Mouse (Mus musculus) stomach, embryonic 16.5 days (tissue): ENCODE measurements at regions not wholly inside any gene's neighbourhood (a gene's known extent, or its start where the extent isn't known, plus 50 kb on each side); places are given as distances from the start of the nearest gene placed in this dataset.

ENCODE experiments used
- ATAC-seq: fragments of 200-750 bp; cut with Nextera tagmentation; 2 replicates; pipeline ENCODE4 v1.8.0; 2017; ENCODE audit warnings: moderate number of reproducible peaks, moderate TSS enrichment; ENCODE audit not compliant: insufficient read depth, low FRiP score
- H3K27ac ChIP-seq: fragments of 300-500 bp; sonication (generic); 2 replicates; pipeline ENCODE4 v1.5.1; 2014; ENCODE audit warnings: low read length
- H3K27me3 ChIP-seq: fragments of 300-500 bp; sonication (generic); 2 replicates; pipeline ENCODE4 v1.6.1; 2014; ENCODE audit warnings: low read length, control low read depth, mixed read lengths; ENCODE audit not compliant: control insufficient read depth, insufficient read depth
- H3K36me3 ChIP-seq: fragments of 300-500 bp; sonication (generic); 2 replicates; pipeline ENCODE4 v1.6.1; 2014; ENCODE audit warnings: low read length; ENCODE audit not compliant: control insufficient read depth, insufficient read depth
- H3K4me1 ChIP-seq: fragments of 300-500 bp; sonication (generic); 2 replicates; pipeline ENCODE4 v1.6.1; 2014; ENCODE audit warnings: low read length, control low read depth, mixed read lengths; ENCODE audit not compliant: control insufficient read depth, insufficient read depth
- H3K4me2 ChIP-seq: fragments of 300-500 bp; sonication (generic); 2 replicates; pipeline ENCODE4 v1.6.1; 2014; ENCODE audit warnings: low read depth, low read length, mixed read lengths
- H3K4me3 ChIP-seq: fragments of 300-500 bp; sonication (generic); replicated peaks from 2 replicates; pipeline ENCODE4 v1.5.1; 2014; ENCODE audit warnings: mild to moderate bottlenecking, low read length
- H3K9ac ChIP-seq: fragments of 300-500 bp; sonication (generic); 2 replicates; pipeline ENCODE4 v1.6.1; 2014; ENCODE audit warnings: low read length
- H3K9me3 ChIP-seq: fragments of 300-500 bp; sonication (generic); replicated peaks from 2 replicates; pipeline ENCODE4 v1.6.1; 2016; ENCODE audit warnings: low read length, control low read depth; ENCODE audit not compliant: control insufficient read depth
- WGBS: fragments of 180-500 bp; shearing (Covaris S2); extraction: QIAGEN DNeasy Blood & Tissue Kit; methylation state at CpG from one replicate; pipeline ENCODE4 v1.1.7; 2014; 5-methylcytosine and 5-hydroxymethylcytosine counted together

DNA sequence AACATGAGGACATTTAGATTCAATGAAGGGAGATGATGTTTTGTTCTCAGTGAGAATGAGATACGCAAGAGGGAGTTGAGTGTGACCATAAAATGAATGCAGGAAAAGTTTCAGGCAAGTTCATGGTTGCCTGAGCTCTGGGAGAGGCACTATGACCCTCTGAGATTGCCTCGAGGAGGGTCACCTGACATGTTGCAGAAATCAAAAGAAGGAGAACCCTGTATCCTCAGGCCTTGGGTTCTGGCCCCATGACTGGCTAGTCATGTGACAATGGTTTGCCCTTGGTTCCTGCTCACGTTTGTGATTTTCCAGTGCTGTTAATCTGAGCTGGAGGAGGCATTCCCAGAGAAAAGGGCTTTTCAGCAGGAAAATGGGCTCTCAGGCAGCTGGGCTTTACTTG lies 98.9 kb downstream of the Mab21l3 start:
- H3K4me3 ChIP-seq = no peak overlapping the region

GRCm38 (mm10) chr3:101749031-101749632 lies 99.6 kb downstream of the Mab21l3 start:
- Histone ChIP-seq H3K9ac (no peak overlapping the region), H3K9me3 (no peaks in the 10 kb centered on the region), H3K27ac (no peak overlapping the region), H3K4me3 (no peak overlapping the region), H3K27me3 (no peaks in the 10 kb centered on the region), H3K4me1 (0 out of 2 replicates have a peak, but pooled peaks cover 3% of the 10 kb centered on the region), H3K36me3 (no peaks in the 10 kb centered on the region), H3K4me2 (no peak overlapping the region)
- 76% methylated on average over 3 of the region's 3 CpGs for WGBS
- no peak for ATAC-seq

More for the DNA sequence above, 98.9 kb downstream of the Mab21l3 start:
- H3K36me3 ChIP-seq = no peaks in the 10 kb centered on the region
- H3K4me2 ChIP-seq = no peak overlapping the region
- no peak overlapping the region for H3K9ac ChIP-seq
- no peak overlapping the region for H3K27ac ChIP-seq
- no peaks in the 10 kb centered on the region for H3K27me3 ChIP-seq
- no peaks in the 10 kb centered on the region for H3K9me3 ChIP-seq
- ATAC-seq = no peak
- WGBS = 67% methylated on average over 3 of the region's 3 CpGs
- H3K4me1 ChIP-seq = 0 out of 2 replicates have a peak, but pooled peaks cover 3% of the 10 kb centered on the region

DNA sequence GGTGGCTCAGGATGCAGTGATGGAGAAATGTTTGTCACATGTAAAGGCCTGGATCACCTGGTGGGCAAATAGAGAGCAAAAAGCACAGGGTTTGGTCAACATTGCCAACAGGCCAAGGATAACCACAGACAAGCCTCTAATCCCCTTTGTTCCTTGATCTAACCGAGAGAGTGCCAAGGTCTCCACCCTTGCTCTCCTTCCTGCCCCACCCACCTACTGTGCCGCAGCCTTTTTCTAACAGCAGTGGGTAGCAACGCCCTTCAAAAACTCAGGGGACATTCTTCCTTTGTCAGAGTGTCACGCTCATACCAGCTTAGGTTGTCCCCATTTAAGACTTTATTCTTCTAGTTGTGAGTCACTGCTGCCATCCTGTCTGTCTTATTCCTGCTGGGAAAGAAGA lies 100.6 kb downstream of the Mab21l3 start:
- H3K9me3 ChIP-seq = no peaks in the 10 kb centered on the region
- H3K4me2 ChIP-seq = no peak overlapping the region
- H3K9ac ChIP-seq = no peak overlapping the region
- 0 out of 2 replicates have a peak, but pooled peaks cover 3% of the 10 kb centered on the region for H3K4me1 ChIP-seq
- no peaks in the 10 kb centered on the region for H3K27me3 ChIP-seq
- 48% methylated on average over 4 of the region's 4 CpGs for WGBS
- H3K27ac ChIP-seq = no peak overlapping the region
- no peak overlapping the region for H3K4me3 ChIP-seq
- no peak for ATAC-seq
- H3K36me3 ChIP-seq = no peaks in the 10 kb centered on the region

GRCm38 (mm10) chr3:101740906-101741305 lies 107.9 kb downstream of the Mab21l3 start:
- no peak for ATAC-seq
- H3K27ac ChIP-seq = no peak overlapping the region
- H3K9me3 ChIP-seq = no peaks in the 10 kb centered on the region
- no peaks in the 10 kb centered on the region for H3K36me3 ChIP-seq
- no peak overlapping the region for H3K4me2 ChIP-seq
- WGBS = 82% methylated on average over 4 of the region's 4 CpGs
- no peak overlapping the region for H3K9ac ChIP-seq
- H3K27me3 ChIP-seq = no peaks in the 10 kb centered on the region
- H3K4me3 ChIP-seq = no peak overlapping the region
- 0 out of 2 replicates have a peak, but pooled peaks cover 3% of the 10 kb centered on the region for H3K4me1 ChIP-seq

GRCm38 (mm10) chr3:101737197-101737596 lies 111.6 kb downstream of the Mab21l3 start:
- H3K9ac ChIP-seq = no peak overlapping the region
- H3K4me1 ChIP-seq = no peaks in the 10 kb centered on the region
- 82% methylated on average over 6 of the region's 6 CpGs for WGBS
- no peaks in the 10 kb centered on the region for H3K27me3 ChIP-seq
- H3K36me3 ChIP-seq = no peaks in the 10 kb centered on the region
- H3K4me3 ChIP-seq = no peak overlapping the region
- ATAC-seq = no peak
- H3K9me3 ChIP-seq = peaks cover 8% of the 10 kb centered on the region; the same call in 1 of the 2 replicates
- no peak overlapping the region for H3K4me2 ChIP-seq
- no peak overlapping the region for H3K27ac ChIP-seq

DNA sequence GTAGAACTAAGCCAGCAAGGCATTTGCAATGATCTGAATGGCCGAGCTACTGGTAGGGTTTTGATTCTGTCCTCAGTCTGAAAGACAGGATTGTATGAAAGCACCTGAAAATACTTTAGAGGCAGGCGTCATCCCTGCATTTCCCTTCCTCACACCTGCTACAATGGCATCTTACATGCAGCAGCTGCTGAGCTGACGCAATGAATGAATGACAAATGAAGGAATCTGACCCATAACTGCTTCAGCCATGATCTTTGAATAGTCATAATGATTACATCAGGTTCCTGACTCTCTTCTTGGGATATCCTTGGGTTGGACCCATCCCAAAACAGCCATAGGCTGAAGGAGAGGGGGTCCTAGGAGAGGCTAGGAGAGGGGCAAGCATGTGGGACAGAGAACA lies 119.7 kb downstream of the Mab21l3 start:
- ATAC-seq = no peak
- Histone ChIP-seq H3K9ac (no peak overlapping the region), H3K36me3 (no peaks in the 10 kb centered on the region), H3K27me3 (no peaks in the 10 kb centered on the region), H3K4me2 (no peak overlapping the region), H3K9me3 (peaks cover 8% of the 10 kb centered on the region; the same call in 1 of the 2 replicates), H3K27ac (no peak overlapping the region), H3K4me1 (no peaks in the 10 kb centered on the region), H3K4me3 (no peak overlapping the region)
- 78% methylated on average over 3 of the region's 3 CpGs for WGBS

GRCm38 (mm10) chr3:101722926-101723325 lies 118.4 kb upstream of the Atp1a1 start:
- Histone ChIP-seq H3K4me2 (no peak overlapping the region), H3K9me3 (no peaks in the 10 kb centered on the region), H3K36me3 (no peaks in the 10 kb centered on the region), H3K27me3 (no peaks in the 10 kb centered on the region), H3K4me1 (no peaks in the 10 kb centered on the region), H3K27ac (no peak overlapping the region), H3K4me3 (no peak overlapping the region), H3K9ac (no peak overlapping the region)
- WGBS = 61% methylated on average over 6 of the region's 6 CpGs
- no peak for ATAC-seq

- H3K4me2 ChIP-seq = no peak overlapping the region
- H3K4me1 ChIP-seq = no peaks in the 10 kb centered on the region
- no peaks in the 10 kb centered on the region for H3K9me3 ChIP-seq
- H3K27ac ChIP-seq = no peak overlapping the region
- H3K36me3 ChIP-seq = no peaks in the 10 kb centered on the region
- no peak overlapping the region for H3K4me3 ChIP-seq
- H3K27me3 ChIP-seq = no peaks in the 10 kb centered on the region
- no peak overlapping the region for H3K9ac ChIP-seq
- ATAC-seq = no peak
- 87% methylated on average over 4 of the region's 4 CpGs for WGBS
Measured at GRCm38 (mm10) chr3:101722001-101722400, 117.5 kb upstream of the Atp1a1 start.

GRCm38 (mm10) chr3:101715416-101715815 lies 110.9 kb upstream of the Atp1a1 start:
- no peak overlapping the region for H3K9ac ChIP-seq
- ATAC-seq = no peak
- H3K4me3 ChIP-seq = no peak overlapping the region

More at GRCm38 (mm10) chr3:101715416-101715815, 110.9 kb upstream of the Atp1a1 start:
- H3K36me3 ChIP-seq = no peaks in the 10 kb centered on the region
- no peak overlapping the region for H3K4me2 ChIP-seq
- no peak overlapping the region for H3K27ac ChIP-seq
- no peaks in the 10 kb centered on the region for H3K9me3 ChIP-seq
- peaks cover 31% of the 10 kb centered on the region for H3K4me1 ChIP-seq
- H3K27me3 ChIP-seq = no peaks in the 10 kb centered on the region
